Mouse (Mus musculus): ENCODE results near the gene Eif3f.

DNA sequence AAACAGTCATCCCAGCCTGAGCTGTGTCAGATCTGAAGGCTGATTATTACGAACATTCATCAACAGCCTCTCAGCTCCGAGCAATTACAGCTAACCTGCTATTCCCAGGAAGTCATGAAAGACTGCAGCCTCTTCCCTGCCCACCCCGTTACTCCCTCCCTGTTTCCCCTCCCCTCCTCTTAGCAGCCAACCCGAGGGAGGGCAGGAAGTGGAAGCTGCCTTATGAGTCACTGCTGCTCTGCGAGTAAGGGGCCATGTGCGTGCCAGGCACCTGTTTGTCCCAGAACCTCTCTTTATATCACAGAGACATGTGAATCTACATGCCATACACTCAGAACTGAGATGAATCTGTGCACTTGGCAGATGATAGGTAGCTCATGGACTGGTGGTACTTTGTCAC, 34.0 kb downstream of the Eif3f start:
- TF ChIP-seq CTCF (IDR thresholded peaks at IDR 0.05; ENCODE audit: control insufficient read depth, insufficient read depth, insufficient read length) (no peak), USF1 (IDR thresholded peaks at IDR 0.05; ENCODE audit: low read depth) (no peak), FOSL1 (IDR thresholded peaks at IDR 0.05; ENCODE audit: insufficient read depth, low read length, poor library complexity, severe bottlenecking) (no peak), MYOG (IDR thresholded peaks at IDR 0.05; ENCODE audit: control insufficient read depth, extremely low read depth, insufficient read length) (no peak), MAX (IDR thresholded peaks at IDR 0.05) (no peak), CEBPB (IDR thresholded peaks at IDR 0.05; ENCODE audit: low read depth) (no peak)
